Mouse (Mus musculus) liver, adult 2 months (tissue): ENCODE measurements at regions not wholly inside any gene's neighbourhood (a gene's known extent, or its start where the extent isn't known, plus 50 kb on each side); places are given as distances from the start of the nearest gene placed in this dataset.

ENCODE experiments used
- DNase-seq: peaks from one replicate; pipeline ENCODE4 v3.0.0-alpha.2; 2011; ENCODE audit warnings: low read depth, low spot score; ENCODE audit errors: extremely low read depth
- H3K27ac ChIP-seq: fragments of 200-500 bp; replicated peaks from 2 replicates; pipeline ENCODE4 v1.5.1; 2012; ENCODE audit warnings: low read depth, mild to moderate bottlenecking, control low read depth, inconsistent platforms, low read length; ENCODE audit not compliant: insufficient read depth
- H3K27me3 ChIP-seq: fragments of 200-500 bp; 2 replicates; pipeline ENCODE4 v1.6.1; 2012; ENCODE audit warnings: mild to moderate bottlenecking, moderate library complexity, low read length, inconsistent platforms; ENCODE audit not compliant: control insufficient read depth, insufficient read depth
- H3K36me3 ChIP-seq: fragments of 200-500 bp; 2 replicates; pipeline ENCODE4 v1.6.1; 2012; ENCODE audit warnings: low read length, inconsistent platforms; ENCODE audit not compliant: control insufficient read depth, insufficient read depth
- H3K4me1 ChIP-seq: fragments of 200-500 bp; 2 replicates; pipeline ENCODE4 v1.6.1; 2011; ENCODE audit warnings: low read length; ENCODE audit not compliant: control insufficient read depth, insufficient read depth
- H3K4me3 ChIP-seq: fragments of 200-500 bp; 2 replicates; pipeline ENCODE4 v1.5.1; 2011; ENCODE audit warnings: low read depth, mild to moderate bottlenecking, control low read depth, low read length, moderate library complexity; ENCODE audit not compliant: insufficient read depth
- H3K79me2 ChIP-seq: fragments of 200-500 bp; 2 replicates; pipeline ENCODE4 v1.6.1; 2012; ENCODE audit warnings: inconsistent platforms, mild to moderate bottlenecking, low read length, moderate library complexity; ENCODE audit not compliant: control insufficient read depth, insufficient read depth
- H3K9ac ChIP-seq: fragments of 200-500 bp; 2 replicates; pipeline ENCODE4 v1.6.1; 2012; ENCODE audit warnings: low read depth, mild to moderate bottlenecking, control low read depth, inconsistent platforms, low read length
- CTCF ChIP-seq: fragments of 200-500 bp; IDR thresholded peaks from 2 replicates; pipeline ENCODE4 v1.5.1; 2011; ENCODE audit warnings: low read depth, low read length, control low read depth
- POLR2A ChIP-seq: fragments of 200-500 bp; IDR thresholded peaks from 2 replicates; pipeline ENCODE4 v1.6.1; 2011; ENCODE audit warnings: low read length, control low read depth; ENCODE audit not compliant: insufficient read depth; ENCODE audit errors: extremely low read depth
- WGBS: fragments of 180-500 bp; shearing (Covaris S2); methylation state at CpG from one replicate; pipeline ENCODE4 v1.1.7; 2018; 5-methylcytosine and 5-hydroxymethylcytosine counted together

DNA sequence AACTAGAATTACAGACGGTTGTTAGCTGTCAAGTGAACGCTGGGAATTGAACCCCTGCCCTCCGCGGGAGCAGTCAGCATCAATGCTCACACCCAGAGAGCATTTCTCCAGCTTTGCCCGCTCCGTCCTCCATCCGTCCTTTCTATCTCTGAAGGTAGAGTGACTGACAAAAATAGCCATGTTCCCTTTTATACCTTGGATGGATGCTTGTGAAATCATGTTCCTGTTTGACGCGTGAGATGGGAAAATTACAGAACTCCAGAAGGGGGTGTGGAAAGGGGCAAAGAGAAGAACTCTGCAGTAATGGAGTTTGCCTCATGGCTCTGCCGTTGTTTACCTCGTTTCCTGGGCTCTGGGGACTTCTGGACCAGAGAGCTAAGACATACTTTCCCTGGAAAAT, 162.1 kb upstream of the Ccdc54 start:
- 74% methylated on average over 11 of the region's 11 CpGs for WGBS
- H3K4me3 ChIP-seq: no peak overlapping the region
- H3K27ac ChIP-seq: peak overlapping the region; percentile 16; the same call in 1 of the 2 replicates
- no peaks in the 10 kb centered on the region for H3K36me3 ChIP-seq
- H3K4me1 ChIP-seq: peaks cover 1% of the 10 kb centered on the region; the same call in 1 of the 2 replicates
- H3K79me2 ChIP-seq: no peaks in the 10 kb centered on the region
- H3K9ac ChIP-seq: no peak overlapping the region
- no peaks in the 10 kb centered on the region for H3K27me3 ChIP-seq
- no peak for DNase-seq
- no peak for TF ChIP-seq CTCF

DNA sequence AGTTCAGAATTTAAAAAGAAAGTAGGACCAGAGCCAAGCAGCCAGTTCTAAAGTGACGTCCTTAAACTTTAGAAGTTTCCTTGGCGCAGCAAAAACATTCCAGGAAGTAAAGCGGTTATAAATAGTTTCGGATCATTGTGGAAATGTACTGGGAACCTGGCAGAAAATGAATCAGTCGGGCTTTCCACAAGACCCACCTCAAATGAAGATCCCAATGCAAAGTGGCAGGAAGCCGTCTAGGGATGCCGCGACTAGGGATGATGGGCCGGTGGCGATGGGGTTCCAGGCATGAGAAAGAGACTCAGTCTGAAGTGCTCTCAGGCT, 161.3 kb upstream of the Ccdc54 start:
- peak overlapping the region; percentile 71 for H3K27ac ChIP-seq
- no peak for TF ChIP-seq POLR2A
- no peak for TF ChIP-seq CTCF
- no peak overlapping the region for H3K9ac ChIP-seq
- H3K4me3 ChIP-seq: peak overlapping the region; percentile 23; the same call in 1 of the 2 replicates
- no peaks in the 10 kb centered on the region for H3K79me2 ChIP-seq
- no peaks in the 10 kb centered on the region for H3K36me3 ChIP-seq
- 70% methylated on average over 10 of the region's 10 CpGs for WGBS
- DNase-seq: peak; percentile 41
- H3K27me3 ChIP-seq: no peaks in the 10 kb centered on the region
- peaks cover 1% of the 10 kb centered on the region; the same call in 1 of the 2 replicates for H3K4me1 ChIP-seq

DNA sequence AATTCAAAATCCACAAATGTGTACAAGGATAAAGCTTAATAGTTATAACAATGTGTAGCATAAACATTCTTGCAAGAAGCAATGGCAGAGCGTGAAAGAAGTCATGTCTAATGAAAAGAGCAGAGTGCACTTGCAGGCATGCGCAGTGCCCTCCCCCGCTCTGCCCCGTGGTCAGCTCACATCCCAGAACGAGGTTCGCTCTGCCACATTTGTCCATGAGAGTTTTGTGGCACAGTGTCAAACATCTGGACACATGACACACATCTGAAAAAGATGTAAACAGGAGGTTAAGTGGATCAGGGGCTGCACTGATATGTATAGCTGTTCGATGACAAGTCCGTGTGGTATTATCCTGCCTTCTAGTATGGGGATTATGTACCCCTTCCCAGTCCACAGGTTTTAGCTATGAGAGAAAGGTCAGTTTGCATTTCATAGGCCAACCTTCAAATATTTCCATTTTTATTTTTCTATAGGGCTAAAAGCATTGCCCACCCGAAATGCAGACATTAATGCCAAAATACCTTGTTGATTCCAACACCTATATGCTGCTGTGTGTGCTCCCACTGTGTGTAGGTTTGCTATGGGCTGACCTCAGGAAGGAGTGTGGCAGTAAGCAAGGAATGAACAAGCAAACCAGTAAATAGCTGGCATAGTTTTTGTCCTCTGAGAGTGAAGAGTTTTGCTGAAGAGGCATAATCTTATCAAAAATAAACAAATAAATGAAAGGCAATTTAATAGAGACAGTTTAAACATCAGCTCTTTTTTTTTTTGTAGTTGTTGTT, 160.7 kb upstream of the Ccdc54 start:
- peaks cover 1% of the 10 kb centered on the region; the same call in 1 of the 2 replicates for H3K4me1 ChIP-seq
- no peak for DNase-seq
- H3K27ac ChIP-seq: no peak overlapping the region
- WGBS: 77% methylated on average over 9 of the region's 9 CpGs
- no peak overlapping the region for H3K9ac ChIP-seq
- no peaks in the 10 kb centered on the region for H3K79me2 ChIP-seq
- H3K27me3 ChIP-seq: no peaks in the 10 kb centered on the region
- H3K4me3 ChIP-seq: no peak overlapping the region
- no peaks in the 10 kb centered on the region for H3K36me3 ChIP-seq
- TF ChIP-seq CTCF (no peak), POLR2A (no peak)

DNA sequence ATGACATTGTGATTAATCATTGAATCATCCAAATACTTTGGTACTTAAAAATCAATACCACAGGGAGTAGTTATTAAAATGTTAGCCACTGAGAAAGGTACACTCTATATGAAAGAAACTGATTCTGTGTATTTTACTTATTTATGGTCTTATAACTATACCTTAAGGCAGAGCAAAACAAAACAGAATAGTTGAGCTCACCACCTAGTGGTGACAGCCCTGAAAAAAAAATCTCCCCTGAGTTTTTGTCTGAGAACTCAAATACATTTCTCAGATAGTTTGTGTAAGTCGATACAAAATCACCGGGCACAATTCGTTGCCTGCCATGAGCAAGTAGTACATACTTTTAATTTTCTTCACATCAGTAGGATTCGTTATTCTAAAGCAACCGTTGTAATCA, 156.7 kb upstream of the Ccdc54 start:
- 86% methylated on average over 5 of the region's 5 CpGs for WGBS

DNA sequence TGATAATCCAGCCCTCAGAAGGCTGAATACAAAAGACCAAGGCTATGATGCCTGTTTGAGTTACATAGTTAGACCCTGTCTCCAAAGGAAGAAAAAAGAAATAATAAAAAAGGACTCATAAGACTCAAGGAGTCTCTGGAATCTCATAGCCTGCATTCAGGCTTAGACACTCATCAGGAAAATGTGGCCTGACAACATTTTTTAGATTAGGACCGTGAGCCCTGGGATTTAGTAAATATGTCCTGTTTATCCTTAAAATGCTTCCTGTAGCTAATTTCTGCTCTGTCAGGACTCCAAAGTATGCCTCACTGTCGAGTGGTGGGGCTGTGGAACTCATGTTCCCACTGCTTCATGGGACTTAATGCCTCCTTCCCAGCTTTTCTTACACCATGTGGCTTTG, 154.8 kb upstream of the Ccdc54 start:
- Histone ChIP-seq H3K9ac (no peak overlapping the region), H3K79me2 (no peaks in the 10 kb centered on the region), H3K27ac (no peak overlapping the region), H3K27me3 (no peaks in the 10 kb centered on the region), H3K4me3 (no peak overlapping the region), H3K4me1 (no peaks in the 10 kb centered on the region), H3K36me3 (no peaks in the 10 kb centered on the region)
- 47% methylated on average over 2 of the region's 2 CpGs for WGBS
- no peak for DNase-seq
- TF ChIP-seq POLR2A: no peak
- no peak for TF ChIP-seq CTCF

More for the DNA sequence above, 156.7 kb upstream of the Ccdc54 start:
- H3K9ac ChIP-seq: no peak overlapping the region
- H3K36me3 ChIP-seq: no peaks in the 10 kb centered on the region
- no peak for TF ChIP-seq POLR2A
- H3K27ac ChIP-seq: no peak overlapping the region
- no peaks in the 10 kb centered on the region for H3K27me3 ChIP-seq
- no peak overlapping the region for H3K4me3 ChIP-seq
- DNase-seq: no peak
- peaks cover 1% of the 10 kb centered on the region; the same call in 1 of the 2 replicates for H3K4me1 ChIP-seq
- no peaks in the 10 kb centered on the region for H3K79me2 ChIP-seq

GRCm38 (mm10) chr16:50737396-50737843, 146.5 kb upstream of the Ccdc54 start:
- Histone ChIP-seq H3K27me3 (no peaks in the 10 kb centered on the region), H3K79me2 (no peaks in the 10 kb centered on the region), H3K27ac (no peak overlapping the region), H3K9ac (peak overlapping the region; percentile 34), H3K4me3 (peak overlapping the region; percentile 33; the same call in 1 of the 2 replicates), H3K4me1 (peaks cover 2% of the 10 kb centered on the region), H3K36me3 (no peaks in the 10 kb centered on the region)
- DNase-seq: no peak
- TF ChIP-seq POLR2A (no peak), CTCF (no peak)
- WGBS: 37% methylated on average over 10 of the region's 10 CpGs
